Mouse (Mus musculus) lung, adult 2 months (tissue): ENCODE results near the gene Arhgap29.

ENCODE experiments used
- CTCF ChIP-seq: fragments of 200-500 bp; IDR thresholded peaks from 2 replicates; pipeline ENCODE4 v1.5.1; 2011; ENCODE audit warnings: mild to moderate bottlenecking, low read length, control low read depth; ENCODE audit not compliant: insufficient read depth
- POLR2A ChIP-seq: fragments of 200-500 bp; IDR thresholded peaks from 2 replicates; pipeline ENCODE4 v1.6.1; 2011; ENCODE audit warnings: low read depth, mild to moderate bottlenecking, control low read depth, low read length, borderline replicate concordance; ENCODE audit errors: extremely low read depth

- no peak for TF ChIP-seq CTCF
- TF ChIP-seq POLR2A, result no peak
Observed at GRCm38 (mm10) chr3:122001568-122001967, 49.2 kb downstream of the Arhgap29 start.
